Mouse (Mus musculus) hindbrain, embryonic 16.5 days (tissue): ENCODE measurements around the gene Msmo1. TPM values are rescaled to one million over a fixed set of nuclear protein-coding genes. Genes with fewer than 3 reads are reported as not detected.

ENCODE experiments used
- ATAC-seq: fragments of 200-750 bp; cut with Nextera tagmentation; 2 replicates; pipeline ENCODE4 v1.8.0; 2017; ENCODE audit warnings: moderate TSS enrichment, moderate library complexity
- H3K27ac ChIP-seq: fragments of 300-500 bp; sonication (generic); 2 replicates; pipeline ENCODE4 v1.5.1; 2014; ENCODE audit warnings: low read depth, mild to moderate bottlenecking, control low read depth, low read length, moderate library complexity
- H3K27me3 ChIP-seq: fragments of 300-500 bp; sonication (generic); replicated peaks from 2 replicates; pipeline ENCODE4 v1.6.1; 2014; ENCODE audit warnings: low read length; ENCODE audit not compliant: control insufficient read depth, insufficient read depth
- H3K36me3 ChIP-seq: fragments of 300-500 bp; sonication (generic); 2 replicates; pipeline ENCODE4 v1.6.1; 2014; ENCODE audit warnings: mild to moderate bottlenecking, low read length, moderate library complexity, mixed read lengths; ENCODE audit not compliant: control insufficient read depth, insufficient read depth
- H3K4me1 ChIP-seq: fragments of 300-500 bp; sonication (generic); 2 replicates; pipeline ENCODE4 v1.6.1; 2014; ENCODE audit warnings: low read depth, low read length; ENCODE audit not compliant: control insufficient read depth, insufficient read depth
- H3K4me2 ChIP-seq: fragments of 300-500 bp; sonication (generic); 2 replicates; pipeline ENCODE4 v1.6.1; 2014; ENCODE audit warnings: mild to moderate bottlenecking, low read length, control low read depth, moderate library complexity
- H3K4me3 ChIP-seq: fragments of 300-500 bp; sonication (generic); 2 replicates; pipeline ENCODE4 v1.5.1; 2014; ENCODE audit warnings: mild to moderate bottlenecking, low read length, control low read depth, moderate library complexity
- H3K9ac ChIP-seq: fragments of 300-500 bp; sonication (generic); 2 replicates; pipeline ENCODE4 v1.6.1; 2014; ENCODE audit warnings: low read depth, mild to moderate bottlenecking, control low read depth, low read length, moderate library complexity
- H3K9me3 ChIP-seq: fragments of 300-500 bp; sonication (generic); 2 replicates; pipeline ENCODE4 v1.6.1; 2014; ENCODE audit warnings: mild to moderate bottlenecking, low read length, moderate library complexity; ENCODE audit not compliant: control insufficient read depth
- whole genome bisulfite sequencing: fragments of 180-500 bp; shearing (Covaris S2); extraction: QIAGEN DNeasy Blood & Tissue Kit; methylation state at CpG from one replicate; pipeline ENCODE4 v1.1.7; 2014; 5-methylcytosine and 5-hydroxymethylcytosine counted together
- polyA plus RNA-seq: library from polyadenylated mRNA; unstranded; fragments of >200 nt; fragmentation: Nextera tagmentation; extraction: Ambion mirVana; gene quantifications from 2 replicates; pipeline ENCODE4 v1.2.1, GENCODE M21; 2015

Msmo1 gene
- 152 and 179 TPM in 2 replicates for polyA plus RNA-seq

DNA sequence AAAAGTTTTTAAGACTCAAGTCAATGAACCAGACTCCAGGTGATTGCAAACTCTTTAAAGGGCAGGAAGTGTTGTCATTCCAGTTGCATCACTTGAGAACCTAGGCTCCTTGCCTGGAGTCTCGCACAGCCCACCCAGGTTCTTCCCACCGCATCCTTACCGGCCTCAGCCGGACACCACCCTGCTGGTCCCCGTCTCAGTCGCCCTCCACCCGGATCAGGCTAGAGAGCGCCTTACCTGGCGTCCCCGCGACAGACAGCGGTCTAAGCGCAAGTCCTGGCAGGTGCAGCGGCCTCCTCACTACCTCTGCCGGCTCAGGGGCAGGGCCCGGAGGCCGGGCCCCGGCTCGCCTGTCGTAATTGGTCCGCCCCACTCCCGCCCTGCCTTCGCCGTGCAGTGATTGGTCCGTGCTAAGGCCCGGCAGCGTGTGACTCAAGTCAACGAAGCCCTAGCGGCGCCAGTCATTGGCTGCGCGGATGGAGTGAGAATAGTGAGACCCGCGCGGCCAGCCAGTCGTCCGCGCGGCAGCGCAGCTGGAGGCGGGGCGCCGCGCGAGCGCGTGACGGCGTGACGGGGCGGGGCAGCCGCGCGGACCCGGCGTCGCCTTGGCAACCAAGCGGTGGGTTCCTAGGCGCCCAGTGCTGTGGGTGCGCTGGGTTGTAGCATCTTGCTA, at the start of gene Msmo1:
TSS of gene Msmo1 (minus strand) at position 522 of the 673 bp plus-strand sequence.
- H3K4me2 ChIP-seq, result peak within 1 kb of the TSS; percentile 74
- peak within 1 kb of the TSS; percentile 87 for H3K9ac ChIP-seq
- ATAC-seq, result peak; percentile 99
- H3K4me3 ChIP-seq, result peak within 1 kb of the TSS; percentile 85
- no peaks in the 10 kb centered on the region for H3K9me3 ChIP-seq
- under 1% methylated on average over 52 of the region's 60 CpGs for WGBS
- H3K27me3 ChIP-seq, result no peaks in the 10 kb centered on the region
- peak within 1 kb of the TSS; percentile 95 for H3K27ac ChIP-seq
- peaks cover 26% of the 10 kb centered on the region for H3K4me1 ChIP-seq
- peaks cover 7% of the 10 kb centered on the region for H3K36me3 ChIP-seq

DNA sequence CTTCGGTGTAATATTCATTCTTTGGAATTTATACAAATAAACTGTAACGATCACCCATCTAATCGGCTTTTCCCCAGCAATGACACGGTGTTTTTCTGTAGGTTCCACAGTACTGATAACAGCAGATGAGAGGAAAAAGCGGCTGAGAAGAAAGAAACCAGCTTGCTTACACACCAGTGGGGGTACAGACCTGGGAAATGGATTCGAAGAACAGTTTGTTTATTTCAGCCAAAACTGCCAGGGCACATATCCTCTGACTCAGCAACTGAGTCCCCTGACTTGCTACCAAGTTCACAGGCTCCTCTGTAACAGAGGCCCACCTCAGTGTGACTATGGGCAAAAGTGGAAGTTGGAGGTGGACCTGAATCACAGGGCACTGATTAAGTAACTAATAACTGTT, 48.4 kb upstream of the Msmo1 start:
- Histone ChIP-seq H3K9ac (no peak overlapping the region), H3K9me3 (no peaks in the 10 kb centered on the region), H3K36me3 (peaks cover 2% of the 10 kb centered on the region; the same call in 1 of the 2 replicates), H3K4me2 (no peak overlapping the region), H3K4me3 (no peak overlapping the region), H3K27me3 (no peaks in the 10 kb centered on the region), H3K27ac (no peak overlapping the region), H3K4me1 (no peaks in the 10 kb centered on the region)
- no peak for ATAC-seq
- 82% methylated on average over 6 of the region's 6 CpGs for WGBS

DNA sequence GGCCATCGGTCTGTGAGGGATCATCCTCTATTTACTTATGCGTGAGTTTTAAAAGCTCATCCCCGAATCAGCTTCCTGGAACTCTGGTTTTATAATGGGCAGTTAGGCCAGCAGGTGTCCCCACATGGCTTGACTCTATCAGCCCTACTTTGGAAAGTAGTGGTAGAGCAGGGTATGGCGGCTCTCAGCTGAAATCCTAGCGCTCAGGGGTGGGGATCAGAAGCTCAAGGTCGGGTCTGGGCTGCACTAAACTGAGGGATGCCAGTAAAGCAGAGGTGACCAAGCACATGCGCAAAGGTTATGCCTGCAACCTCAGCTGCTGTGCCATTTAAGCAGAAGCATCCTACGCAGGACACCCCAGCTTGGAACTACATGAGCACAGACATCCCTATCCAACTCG, 44.3 kb upstream of the Msmo1 start:
- no peaks in the 10 kb centered on the region for H3K27me3 ChIP-seq
- peaks cover 2% of the 10 kb centered on the region; the same call in 1 of the 2 replicates for H3K36me3 ChIP-seq
- no peaks in the 10 kb centered on the region for H3K4me1 ChIP-seq
- no peak overlapping the region for H3K9ac ChIP-seq
- no peak overlapping the region for H3K4me3 ChIP-seq
- H3K4me2 ChIP-seq, result no peak overlapping the region
- 73% methylated on average over 9 of the region's 9 CpGs for WGBS
- no peak overlapping the region for H3K27ac ChIP-seq
- ATAC-seq, result peak; percentile 48; the same call in 1 of the 2 replicates
- no peaks in the 10 kb centered on the region for H3K9me3 ChIP-seq

DNA sequence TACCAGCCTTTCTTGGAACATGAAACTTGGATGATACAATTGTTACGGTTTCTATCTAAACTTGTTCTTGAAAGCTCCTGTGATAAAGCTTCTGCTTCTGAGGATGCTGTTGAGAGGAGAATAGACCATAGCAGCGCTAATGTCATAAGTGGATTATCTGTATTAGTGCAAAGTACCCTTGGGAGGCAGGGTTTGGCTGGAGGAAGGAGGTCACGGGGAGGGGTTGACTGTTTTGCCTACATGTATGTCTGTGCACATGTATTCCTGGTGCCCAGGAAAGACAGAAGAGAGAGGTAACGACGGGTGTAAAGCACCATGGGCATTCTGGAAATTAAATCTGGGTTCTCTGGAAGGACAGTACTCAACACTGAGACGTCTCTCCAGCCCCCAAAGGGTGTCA, 40.5 kb upstream of the Msmo1 start:
- no peaks in the 10 kb centered on the region for H3K4me1 ChIP-seq
- H3K4me2 ChIP-seq, result no peak overlapping the region
- no peak for ATAC-seq
- 95% methylated on average over 6 of the region's 6 CpGs for WGBS
- no peak overlapping the region for H3K9ac ChIP-seq
- peaks cover 2% of the 10 kb centered on the region; the same call in 1 of the 2 replicates for H3K36me3 ChIP-seq
- H3K27me3 ChIP-seq, result no peaks in the 10 kb centered on the region
- no peak overlapping the region for H3K4me3 ChIP-seq
- no peak overlapping the region for H3K27ac ChIP-seq
- H3K9me3 ChIP-seq, result no peaks in the 10 kb centered on the region

DNA sequence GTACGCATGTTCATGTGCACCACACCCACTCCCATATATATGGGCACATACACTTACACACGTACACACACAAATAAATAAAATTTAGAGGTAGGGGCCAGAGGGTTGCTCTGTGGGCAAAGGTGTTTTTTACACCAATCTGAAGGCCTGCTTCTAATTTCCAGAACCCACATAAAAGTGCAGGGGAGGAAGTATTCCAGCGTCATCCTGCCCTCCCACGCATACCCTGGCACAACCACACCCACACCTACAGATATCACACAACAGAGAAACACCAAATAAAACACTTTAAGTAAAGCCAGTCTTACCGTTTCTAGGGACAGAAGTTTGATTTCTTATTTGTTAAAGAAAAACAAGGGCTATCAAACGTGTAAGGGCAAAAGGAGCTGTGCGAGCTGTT, 37.2 kb upstream of the Msmo1 start:
- Histone ChIP-seq H3K4me1 (no peaks in the 10 kb centered on the region), H3K4me2 (no peak overlapping the region), H3K27ac (no peak overlapping the region), H3K9ac (no peak overlapping the region), H3K36me3 (no peaks in the 10 kb centered on the region), H3K4me3 (no peak overlapping the region), H3K27me3 (no peaks in the 10 kb centered on the region), H3K9me3 (no peaks in the 10 kb centered on the region)
- ATAC-seq, result no peak
- 90% methylated on average over 7 of the region's 7 CpGs for WGBS

DNA sequence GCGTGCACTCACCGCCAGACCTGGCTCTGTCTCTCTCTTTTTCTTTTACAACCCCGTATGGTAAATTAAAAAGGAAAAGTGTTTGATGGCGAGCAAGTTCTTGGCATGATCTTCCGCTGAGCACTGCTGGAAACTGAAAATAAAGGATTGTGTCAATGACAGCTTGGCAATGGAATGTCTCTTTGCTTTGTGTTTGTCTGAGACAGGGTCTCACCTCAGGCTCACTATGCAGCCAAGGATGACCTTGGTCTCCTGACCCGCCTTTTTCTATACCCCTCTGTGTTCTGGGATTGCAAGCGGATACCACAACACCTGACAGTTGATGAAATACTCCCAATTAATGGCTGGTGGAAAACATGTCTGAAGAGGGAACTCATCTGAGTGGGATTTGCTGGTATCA, 36.0 kb upstream of the Msmo1 start:
- Histone ChIP-seq H3K9me3 (no peaks in the 10 kb centered on the region), H3K36me3 (no peaks in the 10 kb centered on the region), H3K4me1 (no peaks in the 10 kb centered on the region), H3K4me2 (no peak overlapping the region), H3K27me3 (no peaks in the 10 kb centered on the region), H3K9ac (no peak overlapping the region), H3K27ac (no peak overlapping the region), H3K4me3 (no peak overlapping the region)
- 66% methylated on average over 7 of the region's 7 CpGs for WGBS
- no peak for ATAC-seq

DNA sequence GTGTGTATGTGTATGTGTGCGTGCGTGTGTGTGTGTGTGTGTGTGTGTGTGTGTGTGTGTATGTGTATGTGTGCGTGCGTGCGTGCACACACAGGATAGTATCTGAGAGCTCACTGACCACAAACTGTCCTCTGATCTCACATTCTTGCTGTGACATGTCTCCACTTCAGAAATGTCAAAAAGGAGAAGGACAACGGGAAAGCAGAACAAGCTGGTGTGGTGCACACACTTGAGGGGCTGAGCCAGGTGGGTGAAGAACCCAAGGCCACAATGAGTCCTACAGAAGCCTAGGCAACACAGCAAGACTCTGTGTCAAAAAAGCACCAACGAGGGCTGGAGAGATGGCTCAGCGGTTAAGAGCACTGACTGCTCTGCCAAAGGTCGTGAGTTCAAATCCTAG, 35.1 kb upstream of the Msmo1 start:
- H3K4me2 ChIP-seq, result no peak overlapping the region
- 88% methylated on average over 5 of the region's 9 CpGs for WGBS

DNA sequence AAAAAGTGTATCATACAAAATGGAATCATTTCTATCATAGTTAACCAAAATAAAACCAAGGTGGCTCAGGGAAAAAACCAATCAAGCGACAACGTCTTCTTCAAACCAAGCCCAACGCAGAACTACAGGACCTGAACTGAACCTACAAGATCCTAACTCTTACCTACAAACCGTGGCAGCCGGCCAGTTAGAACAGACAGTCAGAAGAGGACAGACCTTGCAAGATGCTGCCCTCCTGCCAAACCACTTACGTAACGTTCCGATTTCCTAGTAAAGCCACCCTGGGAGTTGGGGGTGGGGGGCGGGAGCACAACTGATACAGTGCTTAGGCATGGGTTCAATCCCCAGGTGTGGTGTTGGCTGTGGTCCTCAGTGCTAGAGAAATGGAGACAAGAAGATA, 33.5 kb upstream of the Msmo1 start:
- Histone ChIP-seq H3K4me3 (no peak overlapping the region), H3K9me3 (no peaks in the 10 kb centered on the region)
- WGBS, result 90% methylated on average over 9 of the region's 9 CpGs

More for the DNA sequence above, 35.1 kb upstream of the Msmo1 start:
- no peak overlapping the region for H3K9ac ChIP-seq
- no peak overlapping the region for H3K4me3 ChIP-seq
- H3K27me3 ChIP-seq, result no peaks in the 10 kb centered on the region
- H3K27ac ChIP-seq, result no peak overlapping the region
- H3K9me3 ChIP-seq, result no peaks in the 10 kb centered on the region
- no peaks in the 10 kb centered on the region for H3K4me1 ChIP-seq
- ATAC-seq, result no peak
- H3K36me3 ChIP-seq, result no peaks in the 10 kb centered on the region

DNA sequence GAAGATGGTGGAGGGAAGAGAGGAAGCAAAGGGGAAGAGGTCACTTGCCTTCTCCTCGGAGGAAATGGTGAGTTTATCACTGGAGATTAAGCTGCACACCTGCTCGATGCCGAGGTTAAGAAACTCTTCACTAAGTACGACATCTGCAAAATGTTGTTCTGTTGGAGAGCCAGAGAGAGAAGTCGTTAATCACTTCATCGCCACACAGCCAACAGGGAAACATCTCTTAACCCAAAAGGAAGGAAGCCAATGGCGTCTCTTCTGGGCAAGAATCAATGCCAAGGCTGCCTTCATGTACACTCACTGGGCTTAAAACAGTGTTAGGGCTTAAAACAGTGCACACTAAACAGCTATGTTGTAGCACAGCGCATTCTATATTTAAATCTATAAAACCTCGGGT, 30.5 kb upstream of the Msmo1 start:
- H3K36me3 ChIP-seq, result no peaks in the 10 kb centered on the region
- H3K4me2 ChIP-seq, result no peak overlapping the region
- H3K9ac ChIP-seq, result no peak overlapping the region
- H3K4me1 ChIP-seq, result no peaks in the 10 kb centered on the region
- H3K4me3 ChIP-seq, result no peak overlapping the region
- 81% methylated on average over 9 of the region's 9 CpGs for WGBS
- no peaks in the 10 kb centered on the region for H3K9me3 ChIP-seq
- H3K27me3 ChIP-seq, result no peaks in the 10 kb centered on the region
- ATAC-seq, result no peak
- no peak overlapping the region for H3K27ac ChIP-seq

More for the DNA sequence above, 33.5 kb upstream of the Msmo1 start:
- no peak overlapping the region for H3K9ac ChIP-seq
- no peak overlapping the region for H3K27ac ChIP-seq
- H3K36me3 ChIP-seq, result no peaks in the 10 kb centered on the region
- H3K27me3 ChIP-seq, result no peaks in the 10 kb centered on the region
- no peak for ATAC-seq
- H3K4me2 ChIP-seq, result no peak overlapping the region
- no peaks in the 10 kb centered on the region for H3K4me1 ChIP-seq
